Mouse (Mus musculus) brain, adult 2 months (tissue): ENCODE data around the gene Xpc.
A peak's percentile ranks its signal among the peaks of the same experiment; 100 is the strongest.

Source experiments
- DNase-seq: peaks from one replicate; pipeline ENCODE4 v3.0.0; 2011; ENCODE audit warnings: low read depth, low spot score

Gene Xpc

DNA sequence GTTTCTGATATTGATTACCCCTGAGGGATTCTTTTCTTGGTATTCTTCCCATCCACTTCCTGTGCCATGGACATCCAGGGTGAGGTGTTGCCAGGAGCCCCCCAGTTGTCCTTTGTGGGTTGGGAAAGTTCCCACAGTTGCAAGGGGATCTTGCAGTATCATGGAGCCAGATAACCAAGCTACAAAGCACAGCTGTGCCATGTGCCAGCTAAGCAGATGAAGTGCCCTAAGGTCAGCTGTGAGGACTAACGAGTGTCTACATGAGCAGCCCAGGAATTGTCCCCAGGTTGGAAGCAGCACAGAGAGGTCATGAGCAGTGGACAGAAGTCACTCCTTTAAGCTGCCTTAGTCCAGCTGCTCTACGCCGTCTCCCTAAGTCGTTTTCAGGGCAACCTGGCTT, 9.9 kb upstream of the Xpc start:
- no peak for DNase-seq

DNA sequence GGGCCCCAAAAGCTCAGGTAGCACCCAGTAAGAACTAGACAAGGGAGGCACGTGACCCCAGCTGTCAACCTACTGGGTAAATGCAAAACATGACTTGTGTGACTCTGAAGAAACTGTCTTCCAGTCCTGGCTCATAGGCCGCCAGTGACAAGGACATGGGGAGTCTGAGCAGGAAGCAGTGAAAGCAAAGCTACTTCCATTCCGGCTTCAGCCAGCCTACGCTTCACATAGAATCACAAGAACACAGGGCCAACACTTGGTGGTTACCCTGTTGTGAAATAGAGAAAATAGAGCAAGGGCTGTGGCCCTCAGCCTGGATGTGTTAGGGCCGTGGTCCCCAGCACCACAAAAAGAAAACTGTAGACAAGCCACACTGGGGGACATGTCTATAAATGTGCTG, 7.1 kb upstream of the Xpc start:
- DNase-seq, result no peak

DNA sequence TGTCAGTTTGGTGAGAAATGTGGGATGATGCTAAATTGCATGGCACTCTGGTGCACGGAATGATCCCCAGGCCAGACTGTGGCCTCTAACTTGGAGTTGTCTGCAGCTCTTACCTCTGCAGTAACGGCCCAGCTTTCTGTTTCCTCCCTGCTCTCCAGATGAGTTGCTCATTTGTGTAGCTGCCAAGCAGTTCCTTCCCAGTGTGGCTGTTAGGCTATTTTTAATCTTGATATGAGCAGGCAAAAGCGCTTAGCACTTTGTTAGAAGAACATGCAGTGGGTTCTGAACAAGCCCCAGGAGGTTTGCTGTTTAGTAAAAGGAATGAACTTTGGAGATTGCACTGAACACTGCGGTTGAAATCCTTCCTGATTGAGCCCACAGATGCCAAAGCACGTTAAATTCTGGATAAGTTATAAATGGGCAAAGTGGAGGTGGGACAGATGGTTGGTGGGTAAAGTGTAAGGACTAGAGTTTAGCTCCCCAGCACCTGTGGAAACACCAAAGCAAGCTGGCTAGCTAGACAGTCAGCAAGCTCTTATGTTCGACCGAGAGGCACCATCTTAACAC, 2.8 kb upstream of the Xpc start:
- peak; percentile 76 for DNase-seq

DNA sequence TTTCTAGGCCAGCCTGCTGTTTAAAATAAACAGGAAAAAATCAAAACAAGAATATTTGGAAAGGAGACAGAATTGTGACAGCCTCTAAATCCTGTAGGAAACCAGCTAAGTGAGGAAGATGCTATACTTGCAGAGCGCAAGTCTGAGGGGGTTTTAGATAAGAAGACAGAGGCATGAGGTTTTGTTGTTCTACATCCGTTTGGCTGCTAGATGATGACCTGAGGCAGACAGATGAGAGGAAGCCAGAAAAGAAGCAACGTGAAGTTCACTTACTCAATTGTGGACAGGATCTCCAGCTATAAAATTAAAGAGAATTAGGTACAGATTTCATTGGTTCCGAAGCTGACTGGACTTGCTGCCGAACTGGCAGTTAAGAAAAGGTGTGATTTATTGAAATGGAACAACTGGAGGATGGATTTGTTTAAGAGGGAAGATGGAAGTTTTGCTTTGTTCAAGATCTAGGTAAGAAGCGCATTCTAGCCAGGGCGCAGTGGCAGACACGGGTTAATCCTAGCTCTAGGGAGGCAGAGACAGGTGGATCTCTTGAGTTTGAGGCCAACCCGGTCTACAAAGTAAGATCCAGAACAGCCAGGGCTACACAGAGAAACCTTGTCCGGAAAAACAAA, 838 bp downstream of the Xpc start:
- DNase-seq, result no peak

DNA sequence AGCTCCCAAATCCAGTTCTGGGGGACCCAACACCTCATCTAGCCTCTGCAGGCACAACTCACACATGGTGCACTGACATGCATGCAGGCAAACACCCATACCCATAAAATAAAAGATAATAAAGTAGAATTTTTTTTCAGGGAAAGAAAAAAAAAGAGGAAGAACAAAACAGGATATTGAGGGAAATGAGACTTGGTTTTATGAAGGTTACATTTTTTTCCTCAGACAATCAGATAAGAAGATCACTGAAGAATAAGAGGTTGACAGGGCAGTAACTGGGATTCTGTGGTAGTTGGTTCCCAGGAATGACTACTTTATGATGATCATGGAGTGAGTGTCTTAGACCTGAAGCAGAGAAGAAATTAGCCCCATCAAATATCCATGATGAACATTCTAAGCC, 1.6 kb downstream of the Xpc start:
- DNase-seq, result no peak

DNA sequence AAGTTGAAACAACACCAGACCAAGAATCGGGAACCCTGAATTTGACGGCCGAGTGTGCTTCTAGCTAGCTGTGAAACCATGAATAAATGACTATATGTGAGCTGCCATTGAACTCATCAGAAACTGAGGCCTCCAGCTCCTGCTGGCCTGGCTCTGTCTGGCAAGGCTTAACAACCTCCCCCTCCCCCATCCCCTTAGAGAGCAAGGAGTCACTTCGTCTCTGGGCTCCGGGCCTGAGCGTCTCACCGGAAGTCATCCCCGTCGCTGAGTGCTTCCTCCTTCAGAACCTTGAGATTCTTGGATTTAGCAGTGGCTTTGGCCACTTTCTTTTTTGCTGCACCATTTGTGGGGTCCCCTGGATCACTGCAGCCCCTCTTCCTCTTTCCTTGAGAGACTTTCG, 5.5 kb downstream of the Xpc start:
- no peak for DNase-seq

DNA sequence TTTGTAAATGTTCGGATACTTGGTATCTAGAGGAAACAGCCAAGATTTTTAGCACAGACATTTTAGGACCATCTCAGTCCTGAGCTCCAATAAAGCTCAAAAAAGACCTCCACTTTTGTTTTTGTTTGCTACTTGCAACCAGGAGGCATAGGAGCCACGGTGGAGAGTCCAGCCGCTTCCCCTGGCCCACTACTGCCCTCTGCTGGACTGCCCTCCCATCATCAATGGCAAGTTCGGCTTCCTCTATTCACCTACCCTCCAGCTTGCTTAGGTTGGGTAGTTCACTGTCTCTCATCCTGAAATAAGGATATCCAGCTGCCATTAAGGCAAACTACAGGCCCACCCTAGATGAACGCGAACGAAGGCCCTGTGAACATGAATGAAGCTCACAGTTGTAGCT, 6.4 kb downstream of the Xpc start:
- peak; percentile 76 for DNase-seq

DNA sequence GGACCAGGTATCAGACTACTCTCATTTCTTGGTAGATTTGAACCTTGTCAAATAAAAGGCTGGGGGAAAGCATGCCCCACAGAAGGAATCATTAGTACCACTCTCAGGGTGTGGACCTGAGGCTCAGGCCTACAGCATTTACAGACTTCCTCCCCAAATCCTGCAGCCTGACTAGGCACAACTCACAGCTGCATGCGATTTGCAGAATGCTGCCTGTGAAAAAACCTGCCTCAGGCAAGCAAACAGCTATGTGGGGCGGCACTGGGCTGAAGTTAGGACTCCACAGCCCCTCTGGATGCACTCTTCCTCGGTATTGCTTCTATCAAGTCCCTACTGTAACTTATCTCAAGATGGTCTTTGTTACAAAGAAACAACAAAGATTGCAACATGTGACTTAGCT, 7.6 kb downstream of the Xpc start:
- DNase-seq, result no peak

DNA sequence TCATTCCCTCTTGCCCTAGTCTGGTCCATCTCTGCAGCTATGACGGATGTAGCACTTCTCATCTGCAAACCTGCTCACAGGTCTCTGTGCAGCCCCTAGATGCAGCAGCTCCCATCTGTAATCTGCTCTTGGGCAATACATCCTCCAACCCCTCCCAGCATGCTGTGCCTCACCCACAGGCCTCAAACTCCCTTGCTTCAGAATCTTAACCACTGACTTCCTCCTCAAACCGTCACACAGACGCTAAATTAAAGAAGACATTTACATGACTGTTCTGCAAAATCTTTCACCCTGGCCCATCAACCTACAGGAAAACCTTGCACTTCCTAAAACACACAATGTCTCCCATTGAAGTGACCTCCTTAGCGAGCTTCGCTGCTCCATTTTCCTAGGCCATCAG, 9.7 kb downstream of the Xpc start:
- no peak for DNase-seq

DNA sequence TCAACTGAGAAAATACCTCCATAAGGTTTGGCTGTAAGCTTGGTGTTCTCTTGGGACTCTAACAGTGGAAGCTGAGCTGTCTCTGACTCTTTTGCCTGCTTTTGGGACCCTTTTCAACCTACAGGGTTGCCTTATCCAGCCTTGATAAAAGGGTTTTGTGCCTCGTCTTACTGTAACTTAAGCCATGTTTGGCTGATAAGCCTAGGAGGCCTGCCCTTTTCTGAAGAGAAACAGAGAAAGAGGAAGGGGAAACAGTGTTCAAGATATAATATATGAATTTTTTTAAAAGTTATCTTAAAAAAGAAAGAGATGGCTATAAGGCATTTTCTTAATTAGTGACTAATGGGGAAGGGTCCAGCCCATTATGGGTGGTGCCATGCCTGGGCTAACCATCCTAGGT, 12.4 kb downstream of the Xpc start:
- no peak for DNase-seq

DNA sequence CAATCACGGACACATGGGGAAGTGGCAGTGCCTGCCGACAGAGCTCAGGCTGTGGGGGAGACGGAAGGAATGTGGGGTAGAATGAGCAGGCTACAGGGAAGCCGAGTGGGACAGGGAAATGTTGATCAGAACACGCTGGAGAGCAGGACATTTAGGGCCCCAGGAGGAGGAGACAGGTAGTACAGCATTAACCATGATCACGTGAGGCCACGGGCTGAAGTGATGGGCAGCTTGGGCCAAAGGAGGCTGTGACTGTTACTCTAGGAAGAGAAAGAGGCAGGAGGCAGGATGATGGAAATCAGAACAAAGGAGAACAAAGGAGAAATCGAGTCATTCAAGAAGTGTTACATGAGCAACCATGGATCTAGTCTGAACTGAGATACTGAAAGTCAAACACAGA, 21.2 kb downstream of the Xpc start:
- DNase-seq, result no peak

DNA sequence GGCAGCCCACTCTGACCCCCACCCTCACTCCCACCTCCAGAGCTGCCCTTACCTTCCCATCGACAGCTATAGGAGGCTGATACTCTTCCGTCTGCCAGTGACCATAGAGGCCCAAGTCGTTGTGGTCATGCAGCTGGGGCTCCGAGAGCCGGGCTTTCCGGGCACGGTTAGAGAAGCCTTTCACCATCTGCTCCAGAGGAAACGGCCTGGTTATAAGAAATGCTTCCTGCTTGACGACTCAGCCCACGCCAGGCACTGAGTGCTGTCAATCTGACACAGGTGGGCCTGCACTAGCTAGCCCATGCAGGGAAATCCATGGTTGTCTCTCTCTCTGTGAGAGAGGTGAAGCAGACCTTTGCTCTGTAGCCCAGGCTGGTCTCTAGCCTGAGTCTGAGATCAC, 22.6 kb downstream of the Xpc start:
- no peak for DNase-seq

DNA sequence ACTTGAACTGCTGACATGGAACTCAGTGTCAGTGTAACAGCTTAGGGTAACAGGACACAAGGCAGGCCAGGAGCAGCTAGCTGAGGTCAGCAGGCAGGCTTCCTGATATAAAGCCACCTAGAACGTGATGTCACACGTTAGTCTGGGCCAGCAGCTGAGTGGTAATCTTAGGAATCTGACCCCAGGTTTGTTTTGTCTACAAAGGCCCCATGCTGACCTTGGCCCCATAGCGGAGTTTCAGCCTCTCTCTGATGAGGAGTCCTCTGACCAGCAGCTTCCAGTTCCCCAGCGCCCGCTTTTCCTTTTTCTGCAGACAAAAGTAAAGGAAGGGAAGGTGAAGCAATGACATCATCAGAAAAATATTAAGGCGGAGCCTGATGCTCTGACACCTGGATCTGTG, 24.7 kb downstream of the Xpc start:
- DNase-seq, result no peak

DNA sequence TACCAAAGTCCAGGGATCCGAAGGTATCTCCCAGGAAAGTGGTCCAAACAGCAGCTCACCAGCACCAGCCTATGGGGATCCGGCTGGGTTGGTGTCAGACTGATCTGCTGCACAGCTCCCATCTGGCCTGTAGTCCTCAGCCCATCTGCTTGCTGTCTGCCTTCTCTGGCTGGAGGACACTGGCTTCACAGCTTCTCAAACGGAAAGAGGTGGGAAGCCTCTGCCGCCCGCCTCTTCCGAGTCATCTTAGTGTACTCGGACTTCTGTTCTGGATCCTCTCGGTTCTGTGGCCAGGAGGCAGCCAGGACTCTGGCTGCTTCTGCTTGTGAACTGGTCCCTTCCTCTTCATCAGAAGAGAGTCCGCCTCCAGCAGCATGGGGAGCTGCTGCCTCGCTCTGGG, 25.8 kb downstream of the Xpc start:
- peak; percentile 83 for DNase-seq

DNA sequence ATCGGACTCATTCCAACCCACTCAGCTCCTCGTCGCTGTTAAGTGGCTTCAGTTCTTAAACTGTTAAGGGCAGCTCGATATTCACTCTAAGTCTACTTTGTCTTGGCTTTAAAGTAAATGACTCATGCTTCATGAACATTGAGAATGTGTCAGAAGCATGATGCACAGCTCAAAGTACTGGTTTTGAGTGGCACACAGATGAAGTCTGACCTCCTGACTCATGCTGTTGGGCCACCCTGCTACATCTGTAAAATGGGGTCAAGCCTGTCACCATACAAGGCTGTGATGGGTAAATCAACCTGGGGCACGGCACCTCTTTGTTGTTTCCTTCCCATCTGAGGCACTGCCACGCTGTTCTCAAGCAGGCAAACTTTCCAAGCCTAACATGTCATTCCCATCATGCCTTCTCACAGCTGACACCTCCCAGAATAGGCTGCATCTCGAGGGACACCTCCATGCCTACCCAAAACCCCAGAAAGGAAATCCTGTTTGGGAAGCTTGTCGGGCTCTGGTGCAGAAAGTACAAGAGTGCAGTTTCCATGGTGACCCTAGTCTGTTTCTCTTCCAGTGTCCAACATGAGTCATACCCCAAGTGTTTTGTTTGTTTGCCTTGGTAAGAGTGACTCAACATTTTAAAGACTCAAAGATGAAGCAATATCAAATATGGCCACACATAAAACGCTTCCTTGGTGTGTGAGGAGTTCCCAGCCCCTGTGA, 27.0 kb downstream of the Xpc start:
- peak; percentile 89 for DNase-seq

DNA sequence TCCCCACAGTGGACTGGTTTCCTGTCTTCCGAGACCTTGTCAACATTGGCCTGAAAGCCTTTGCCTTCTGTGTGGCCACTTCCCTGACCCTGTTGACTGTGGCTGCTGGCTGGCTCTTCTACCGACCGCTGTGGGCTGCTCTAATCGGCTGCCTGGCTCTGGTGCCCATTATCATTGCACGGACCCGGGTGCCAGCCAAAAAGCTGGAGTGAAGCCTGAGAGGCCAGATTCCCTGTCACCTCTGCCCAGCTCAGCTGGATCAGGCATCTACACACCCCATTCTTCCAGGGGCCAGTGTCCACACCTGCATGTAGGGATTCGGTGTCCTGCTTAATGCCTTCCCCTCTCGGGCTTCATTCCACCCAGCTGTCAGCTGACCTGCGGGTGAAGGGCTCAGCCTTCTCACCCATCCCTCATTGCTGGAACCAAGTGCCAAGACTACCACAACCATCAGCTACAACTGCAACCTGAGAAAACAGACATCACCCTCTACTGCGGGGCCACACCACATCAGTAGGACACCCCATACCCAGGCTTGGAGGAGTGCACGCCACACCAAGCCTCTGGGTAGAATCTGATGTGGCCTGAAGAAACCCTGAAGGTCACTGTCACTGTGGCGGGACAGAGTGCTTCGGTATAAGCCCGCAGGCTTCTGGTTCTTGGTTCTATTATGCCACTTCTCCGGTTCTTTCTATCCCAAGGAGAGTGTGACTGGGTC, 28.8 kb downstream of the Xpc start:
- DNase-seq, result no peak

DNA sequence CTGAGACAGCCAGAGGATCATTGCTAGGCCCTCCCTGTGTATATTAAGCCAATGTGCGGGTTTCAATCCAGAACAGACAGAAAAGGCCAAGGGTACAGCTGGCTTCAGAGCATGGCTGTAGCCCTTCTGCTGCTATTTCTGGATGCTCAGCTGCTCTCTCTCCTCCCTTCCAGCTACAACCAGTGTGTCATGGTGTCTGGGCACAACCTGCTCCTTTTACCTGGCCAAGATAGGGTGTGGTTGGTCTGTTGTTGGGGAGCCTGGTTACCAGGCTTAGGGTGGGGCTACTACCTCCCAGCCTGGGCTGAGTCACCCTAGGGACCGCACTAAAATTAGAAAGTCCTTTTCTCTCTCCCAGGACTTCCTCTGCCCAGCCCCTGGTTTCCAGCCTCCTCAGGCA, 32.3 kb downstream of the Xpc start:
- no peak for DNase-seq

DNA sequence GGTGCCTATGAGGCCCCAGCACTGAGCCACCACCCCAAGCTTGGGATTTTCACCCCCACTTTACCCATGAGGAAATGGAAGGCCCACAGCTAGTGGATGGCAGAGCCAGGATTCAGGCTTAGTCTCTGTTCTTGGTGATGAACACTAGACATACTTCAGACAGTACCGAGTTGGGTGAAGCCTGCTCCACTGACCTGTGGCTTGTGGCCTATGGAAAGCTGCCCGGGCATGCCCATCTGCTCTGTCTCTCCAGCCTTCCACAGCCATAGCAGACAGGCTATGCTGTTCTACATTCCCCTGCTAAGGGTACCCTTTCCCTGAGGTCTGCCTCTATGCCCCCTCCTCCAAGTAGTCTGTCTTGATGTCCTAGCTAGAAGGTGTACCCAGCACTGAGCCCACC, 39.1 kb downstream of the Xpc start:
- no peak for DNase-seq

DNA sequence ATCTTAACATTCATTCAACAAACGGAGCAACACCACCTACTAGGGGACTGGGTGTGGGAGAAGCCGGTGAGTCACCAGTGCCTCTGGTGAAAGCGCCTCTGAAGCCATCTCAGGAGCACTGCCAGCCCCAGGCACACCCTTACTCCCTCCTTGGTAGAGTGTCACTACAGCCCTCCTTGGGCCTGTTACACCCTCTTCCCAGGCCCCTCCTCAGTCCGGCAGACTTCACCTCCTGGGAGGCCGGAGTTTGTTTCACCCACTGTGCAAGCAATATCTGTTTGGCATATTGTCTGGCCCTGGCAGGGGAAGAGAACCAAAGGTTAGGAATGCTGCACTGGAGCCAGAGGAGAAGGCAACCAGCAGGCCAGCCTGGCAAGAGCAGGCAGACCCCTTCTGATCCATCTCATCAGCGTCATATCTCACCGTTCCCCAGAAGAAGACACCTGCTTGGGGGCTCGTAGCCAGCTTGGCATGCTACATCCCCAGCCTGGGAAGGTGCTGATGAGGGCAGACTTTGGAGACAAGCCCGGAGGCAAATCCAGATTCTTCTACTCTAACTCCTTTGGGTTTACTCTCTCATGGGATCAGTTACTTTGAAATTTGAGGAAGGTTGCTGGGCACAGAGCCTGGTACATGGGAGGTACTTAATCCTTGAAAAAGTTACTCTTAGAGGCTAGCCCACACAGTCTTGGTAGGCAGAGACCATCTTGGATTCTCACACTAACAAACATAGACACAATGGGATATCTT, 41.1 kb downstream of the Xpc start:
- DNase-seq, result peak; percentile 67

DNA sequence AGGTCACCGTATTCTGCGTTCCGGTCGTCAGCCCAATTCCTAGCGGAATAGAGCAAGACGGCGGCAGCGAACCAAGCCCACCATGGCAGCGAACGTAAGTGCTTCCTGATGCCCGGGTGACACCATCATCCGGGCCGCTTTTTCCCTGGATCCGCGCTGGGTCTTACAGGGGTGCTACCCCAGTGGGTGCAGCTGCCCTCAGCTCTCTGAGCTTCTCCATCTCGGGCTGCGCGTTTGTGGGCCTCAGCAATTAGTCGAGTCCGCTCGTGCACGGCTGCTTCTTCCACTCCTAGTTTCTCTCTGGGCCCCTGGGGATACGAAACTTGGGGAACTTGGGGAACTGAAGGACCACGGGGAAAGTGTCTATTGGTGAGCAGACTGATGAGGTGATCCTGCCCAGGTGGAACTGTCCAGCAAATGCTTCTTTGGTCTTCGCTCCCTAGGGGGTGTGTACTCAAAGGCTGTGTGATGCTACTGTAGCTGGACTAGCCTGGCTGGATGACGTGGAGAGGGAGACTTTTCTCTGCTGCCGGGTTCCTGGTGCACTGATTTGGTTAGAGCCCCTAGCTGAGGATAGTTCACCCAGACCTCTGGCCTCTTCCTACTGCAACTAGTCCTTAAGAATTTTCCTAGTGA, 41.8 kb downstream of the Xpc start:
- DNase-seq, result peak; percentile 11
